Mouse (Mus musculus) ES-E14 (cell line): ENCODE data around the gene Poll.

Experiments
- MAFK ChIP-seq: IDR thresholded peaks from 2 replicates; pipeline ENCODE4 v1.6.1; 2014; ENCODE audit warnings: mild to moderate bottlenecking, low read depth, low read length, inconsistent platforms; ENCODE audit not compliant: insufficient read depth
- ZC3H11A ChIP-seq: IDR thresholded peaks from 2 replicates; pipeline ENCODE4 v1.6.1; 2012; ENCODE audit warnings: low read depth, mild to moderate bottlenecking, inconsistent platforms, low read length, borderline replicate concordance
- ZNF384 ChIP-seq: IDR thresholded peaks from 2 replicates; pipeline ENCODE4 v1.6.1; 2012; ENCODE audit warnings: low read depth, low read length, inconsistent platforms

- TF ChIP-seq MAFK (no peak), ZC3H11A (no peak), ZNF384 (no peak)
These were observed 13.5 kb upstream of the Poll start for GRCm38 (mm10) chr19:45573861-45574267.
